In the genomic region with DNA sequence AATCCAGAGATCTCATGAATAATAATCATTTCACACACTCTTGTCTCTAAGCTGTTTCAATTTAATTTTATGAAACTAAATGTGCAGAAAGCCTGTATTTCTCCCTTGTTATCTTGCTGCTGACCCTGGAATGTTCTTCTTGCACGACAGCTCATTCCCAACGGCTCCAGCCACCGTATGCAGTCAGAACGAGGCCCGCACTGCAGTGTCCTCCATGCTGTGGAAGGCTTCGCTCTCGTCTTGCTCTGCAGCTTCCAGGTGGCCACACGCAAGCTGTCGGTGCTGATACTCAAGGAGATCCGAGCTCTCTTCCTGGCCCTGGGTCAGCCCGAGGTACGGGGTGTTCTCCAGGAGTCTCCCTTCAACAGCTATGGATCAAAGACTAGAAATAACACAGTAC, we compare ENCODE assay signal across 24 mouse cellular contexts.
DNase-seq lines count a peak whose midpoint lies in the region; ATAC-seq lines count a peak whose summit lies in the region.
"Had no signal": no experiment of that assay in that cellular context is flagged by ENCODE, and none has a peak within 500 bp of the region (broad histone marks: within the 10 kb centered on the region; RNA-seq: fewer than 3 reads in every experiment).

No protein-coding gene starts in this region.

- H3K36me3 ChIP-seq in heart, embryonic 11.5 days (ENCODE audit: control insufficient read depth, insufficient read depth, low read length) = peaks cover 19% of the 10 kb centered on the region

- ATAC-seq in heart, embryonic 11.5 days (replicated peaks; ENCODE audit: insufficient number of reproducible peaks, low FRiP score, low TSS enrichment) = no peak
- ATAC-seq: CD4-positive, CD25-positive, alpha-beta regulatory T cell, adult 4 months; forebrain, embryonic 16.5 days had no signal

- H3K9me3 ChIP-seq in heart, embryonic 11.5 days (replicated peaks; ENCODE audit: control insufficient read depth, low read length) = no peaks in the 10 kb centered on the region; the same call in 1 of the 2 replicates
- H3K9me3 ChIP-seq: embryonic facial prominence, embryonic 10.5 days; heart, embryonic 15.5 days; limb, embryonic 15.5 days; liver, embryonic 15.5 days had no signal

- no peak overlapping the region for H3K9ac ChIP-seq in heart, embryonic 11.5 days (ENCODE audit: low read depth, low read length)
- H3K9ac ChIP-seq: heart, embryonic 15.5 days; kidney, embryonic 15.5 days; limb, embryonic 15.5 days; liver, embryonic 15.5 days had no signal

- WGBS in heart, embryonic 11.5 days (ENCODE audit: insufficient replicate concordance) = 60% methylated on average over 12 of the region's 12 CpGs

- peak overlapping the region; percentile 91; the same call in 1 of the 2 replicates for H3K27ac ChIP-seq in heart, embryonic 11.5 days (ENCODE audit: low read depth, low read length)
- H3K27ac ChIP-seq: embryonic facial prominence, embryonic 10.5 days; heart, embryonic 15.5 days; kidney, embryonic 15.5 days; limb, embryonic 15.5 days; liver, embryonic 15.5 days had no signal

- intact Hi-C loops in heart, postnatal 14 days (cut with DNase I) = no loop called here

- H3K27me3 ChIP-seq in heart, embryonic 11.5 days (ENCODE audit: control insufficient read depth, insufficient read depth, low read length) = no peaks in the 10 kb centered on the region
- H3K27me3 ChIP-seq: heart, embryonic 15.5 days; kidney, embryonic 15.5 days; limb, embryonic 15.5 days; liver, embryonic 15.5 days had no signal

- peaks cover 13% of the 10 kb centered on the region for H3K4me1 ChIP-seq in heart, embryonic 11.5 days (ENCODE audit: control insufficient read depth, insufficient read depth, low read length)

- DNase-seq in adrenal gland, postnatal 25 days = peak; percentile 21
- no peak for DNase-seq in adrenal gland, adult 8-10 months
- DNase-seq in heart, postnatal 14 days = no peak
- peak; percentile 20 for DNase-seq in ovary, postnatal 36 days (ENCODE audit: low spot score)
- no peak for DNase-seq in ovary, postnatal 10 days (ENCODE audit: low spot score)
- DNase-seq in thymus, postnatal 10 days (ENCODE audit: low spot score in 2 of 2) = no peak
- DNase-seq: cerebellum, postnatal 10 days; gastrocnemius, postnatal 25 days; kidney, adult 11 months; kidney, postnatal 36 days; layer of hippocampus, adult 9-11 months; left cerebral cortex, postnatal 4 days; midbrain, embryonic 14.5 days; right cerebral cortex, adult 18-20 months; right cerebral cortex, postnatal 4 days; thymus, adult 2 months had no signal

- H3K4me2 ChIP-seq in heart, embryonic 11.5 days = no peak overlapping the region
- H3K4me2 ChIP-seq: heart, embryonic 15.5 days; kidney, embryonic 15.5 days; limb, embryonic 15.5 days; liver, embryonic 15.5 days had no signal

- H3K4me3 ChIP-seq in heart, embryonic 11.5 days (ENCODE audit: low read depth, low read length) = no peak overlapping the region
- H3K4me3 ChIP-seq: embryonic facial prominence, embryonic 10.5 days; heart, embryonic 15.5 days; kidney, embryonic 15.5 days; limb, embryonic 15.5 days; liver, embryonic 15.5 days had no signal

Comparison
In these comparisons a context has a peak if more than half of its experiments do, and no peak if none do; other contexts are left out.
1. DNase-seq: peak in adrenal gland, postnatal 25 days (single experiment) and ovary, postnatal 36 days (single experiment); none in adrenal gland, adult 8-10 months (single experiment), heart, postnatal 14 days (0 of 2), ovary, postnatal 10 days (single experiment) and thymus, postnatal 10 days (0 of 2).